Mouse (Mus musculus) urinary bladder, postnatal 4 days (tissue): ENCODE measurements around the gene Tia1.

ENCODE experiments used
- DNase-seq, 2 experiments: peaks; one replicate each; pipeline ENCODE4 v3.0.0; 2021 to 2022; ENCODE audit warnings: low spot score in 2 of 2

The Tia1 gene

DNA sequence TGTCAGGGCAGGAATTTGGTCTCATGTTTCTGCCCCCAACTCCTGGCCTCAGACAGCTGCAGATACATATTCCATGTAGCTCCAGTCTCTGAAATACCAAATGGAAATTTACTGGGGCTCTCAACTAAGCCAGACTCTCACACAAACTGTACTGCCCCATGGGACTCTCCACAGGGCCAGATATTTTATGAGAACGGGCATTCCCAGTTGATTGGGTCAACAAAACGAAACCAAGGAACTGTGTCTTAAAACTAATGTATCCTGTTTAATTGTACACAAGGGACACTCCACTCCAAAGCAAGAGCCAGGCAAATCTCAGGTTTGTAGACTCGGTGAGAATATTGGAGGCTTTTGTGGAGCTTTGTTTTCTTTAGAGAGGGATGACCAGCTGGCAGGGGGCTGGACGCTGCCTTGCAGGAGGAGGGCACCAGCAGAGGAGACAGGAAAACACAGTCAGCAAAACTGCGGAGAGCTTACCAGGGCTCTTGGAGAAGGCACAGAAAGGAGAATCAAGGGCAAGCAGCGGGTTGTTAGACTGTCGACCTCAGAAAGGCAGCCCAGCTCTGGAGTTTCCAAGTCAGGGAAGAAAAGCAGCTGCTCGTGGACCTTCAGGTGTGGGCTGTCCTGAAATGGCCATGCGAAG is 76.3 kb downstream of the Tia1 start:
- peak in 1 of 2 experiments; percentile 48 for DNase-seq

- DNase-seq = no peak
Measured at GRCm38 (mm10) chr6:86481871-86482270, 77.9 kb downstream of the Tia1 start.
